Mouse (Mus musculus) intestine, postnatal 0 days (tissue): Measurements from ENCODE around the gene Gm21317. TPM values are rescaled to one million over a fixed set of nuclear protein-coding genes. Genes with fewer than 3 reads are reported as not detected.
"Not testable (repeated sequence)": the region's sequence is repeated elsewhere in the genome, so short reads cannot be mapped to it uniquely, and the experiment has no call there.

ENCODE experiments used
- ATAC-seq: fragments of 200-750 bp; cut with Nextera tagmentation; 2 replicates; pipeline ENCODE4 v1.8.0; 2017; ENCODE audit warnings: mild to moderate bottlenecking, moderate TSS enrichment, moderate library complexity
- H3K27ac ChIP-seq: fragments of 300-500 bp; sonication (generic); 2 replicates; pipeline ENCODE4 v1.5.1; 2014; ENCODE audit warnings: mild to moderate bottlenecking, low read depth, low read length, moderate library complexity
- H3K27me3 ChIP-seq: fragments of 300-500 bp; sonication (generic); replicated peaks from 2 replicates; pipeline ENCODE4 v1.6.1; 2014; ENCODE audit warnings: low read length, mixed read lengths; ENCODE audit not compliant: control insufficient read depth, insufficient read depth
- H3K36me3 ChIP-seq: fragments of 300-500 bp; sonication (generic); 2 replicates; pipeline ENCODE4 v1.6.1; 2014; ENCODE audit warnings: mild to moderate bottlenecking, moderate library complexity; ENCODE audit not compliant: control insufficient read depth, insufficient read depth
- H3K4me1 ChIP-seq: fragments of 300-500 bp; sonication (generic); replicated peaks from 2 replicates; pipeline ENCODE4 v1.6.1; 2014; ENCODE audit warnings: antibody characterized with exemption, low read length, mixed read lengths; ENCODE audit not compliant: control insufficient read depth, insufficient read depth
- H3K4me2 ChIP-seq: fragments of 300-500 bp; sonication (generic); replicated peaks from 2 replicates; pipeline ENCODE4 v1.6.1; 2014; ENCODE audit warnings: low read depth, mild to moderate bottlenecking, moderate library complexity
- H3K4me3 ChIP-seq: fragments of 300-500 bp; sonication (generic); 2 replicates; pipeline ENCODE4 v1.5.1; 2014; ENCODE audit warnings: low read depth, low read length
- H3K9ac ChIP-seq: fragments of 300-500 bp; sonication (generic); 2 replicates; pipeline ENCODE4 v1.6.1; 2014; ENCODE audit warnings: mild to moderate bottlenecking, low read depth, low read length
- H3K9me3 ChIP-seq: fragments of 300-500 bp; sonication (generic); 2 replicates; pipeline ENCODE4 v1.6.1; 2016; ENCODE audit warnings: mixed run types; ENCODE audit not compliant: control insufficient read depth
- WGBS: fragments of 180-500 bp; shearing (Covaris S2); extraction: QIAGEN DNeasy Blood & Tissue Kit; methylation state at CpG from one replicate; pipeline ENCODE4 v1.1.7; 2014; 5-methylcytosine and 5-hydroxymethylcytosine counted together
- polyA plus RNA-seq: library from polyadenylated mRNA; unstranded; fragments of >200 nt; fragmentation: Nextera tagmentation; extraction: Ambion mirVana; gene quantifications from 2 replicates; pipeline ENCODE4 v1.2.1, GENCODE M21; 2015

Gene Gm21317
- not detected in 2 replicates for polyA plus RNA-seq

DNA sequence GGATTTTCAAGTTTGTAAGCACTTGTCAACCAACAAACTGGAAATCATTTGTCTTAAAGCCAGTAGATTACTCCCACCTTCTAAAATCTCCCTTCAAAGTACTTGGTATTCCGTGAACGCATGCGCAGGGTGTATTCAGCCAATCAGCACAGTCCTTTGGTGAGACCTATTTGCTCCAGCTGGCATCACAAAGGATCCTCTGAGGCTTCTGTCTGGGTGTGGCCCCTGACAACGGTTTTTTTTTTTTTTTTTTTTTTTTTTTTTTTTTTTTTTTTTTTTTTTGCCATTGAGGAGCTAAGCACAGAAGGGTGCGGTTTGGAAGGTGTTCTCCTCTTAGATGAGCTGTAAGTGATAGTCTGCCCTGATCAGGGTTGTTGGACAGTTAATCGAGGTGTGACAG lies at the start of gene Gm21317:
Gene Gm21317 (plus strand): TSS at position 301 of the 400 bp plus-strand sequence.
- not testable (repeated sequence) for H3K27ac ChIP-seq, ATAC-seq, H3K4me2 ChIP-seq, H3K36me3 ChIP-seq, H3K9ac ChIP-seq, H3K4me3 ChIP-seq, H3K9me3 ChIP-seq, H3K4me1 ChIP-seq, H3K27me3 ChIP-seq
- no CpG with 5 or more reads among the region's 6 CpGs for WGBS
